Mouse (Mus musculus) liver, postnatal 0 days (tissue): ENCODE data around the gene Prkag2. TPM values are rescaled to one million over a fixed set of nuclear protein-coding genes. Genes with fewer than 3 reads are reported as not detected.
"Not testable (repeated sequence)": the region's sequence is repeated elsewhere in the genome, so short reads cannot be mapped to it uniquely, and the experiment has no call there.

Experiments used
- ATAC-seq: fragments of 200-750 bp; cut with Nextera tagmentation; 2 replicates; pipeline ENCODE4 v1.8.0; 2017; ENCODE audit warnings: mild to moderate bottlenecking, moderate library complexity
- DNase-seq: peaks from one replicate; pipeline ENCODE4 v3.0.0-alpha.2; 2016
- H3K27ac ChIP-seq: fragments of 300-500 bp; sonication (generic); 2 replicates; pipeline ENCODE4 v1.5.1; 2014; ENCODE audit warnings: antibody characterized with exemption, moderate library complexity, mild to moderate bottlenecking, low read depth
- H3K27me3 ChIP-seq: fragments of 300-500 bp; sonication (generic); 2 replicates; pipeline ENCODE4 v1.6.1; 2014; ENCODE audit warnings: low read length, control low read depth, mixed read lengths; ENCODE audit not compliant: insufficient read depth
- H3K36me3 ChIP-seq: fragments of 300-500 bp; sonication (generic); replicated peaks from 2 replicates; pipeline ENCODE4 v1.6.1; 2014; ENCODE audit warnings: mild to moderate bottlenecking, control low read depth, low read length, moderate library complexity, mixed read lengths; ENCODE audit not compliant: insufficient read depth
- H3K4me1 ChIP-seq: fragments of 300-500 bp; sonication (generic); 2 replicates; pipeline ENCODE4 v1.6.1; 2014; ENCODE audit warnings: antibody characterized with exemption, mild to moderate bottlenecking, control low read depth; ENCODE audit not compliant: insufficient read depth
- H3K4me2 ChIP-seq: fragments of 300-500 bp; sonication (generic); 2 replicates; pipeline ENCODE4 v1.6.1; 2014; ENCODE audit warnings: low read depth, mild to moderate bottlenecking, low read length, moderate library complexity, mixed read lengths
- H3K4me3 ChIP-seq: fragments of 300-500 bp; sonication (generic); 2 replicates; pipeline ENCODE4 v1.5.1; 2014; ENCODE audit warnings: low read depth, low read length
- H3K9ac ChIP-seq: fragments of 300-500 bp; sonication (generic); replicated peaks from 2 replicates; pipeline ENCODE4 v1.6.1; 2014; ENCODE audit warnings: mild to moderate bottlenecking, moderate library complexity
- H3K9me3 ChIP-seq: fragments of 300-500 bp; sonication (generic); 2 replicates; pipeline ENCODE4 v1.6.1; 2016; ENCODE audit warnings: mild to moderate bottlenecking, control low read depth, low read length, mixed read lengths
- CTCF ChIP-seq: sonication (generic); IDR thresholded peaks from 2 replicates; pipeline ENCODE4 v1.5.1; 2016; ENCODE audit warnings: antibody characterized with exemption, low read depth
- EP300 ChIP-seq: IDR thresholded peaks from 2 replicates; pipeline ENCODE4 v1.6.1; 2016; ENCODE audit warnings: antibody characterized with exemption, low read depth, mild to moderate bottlenecking
- WGBS: fragments of 180-500 bp; shearing (Covaris S2); extraction: QIAGEN DNeasy Blood & Tissue Kit; methylation state at CpG from one replicate; pipeline ENCODE4 v1.1.7; 2014; ENCODE audit not compliant: insufficient replicate concordance; 5-methylcytosine and 5-hydroxymethylcytosine counted together
- polyA plus RNA-seq: library from polyadenylated mRNA; unstranded; fragments of >200 nt; fragmentation: Nextera tagmentation; extraction: Ambion mirVana; gene quantifications from 2 replicates; pipeline ENCODE4 v1.2.1, GENCODE M21; 2015

The Prkag2 gene
- polyA plus RNA-seq, 1 experiment from 2014 or later = 6.8 TPM

- no peak overlapping the region for H3K27ac ChIP-seq
- DNase-seq (peak; percentile 52), ATAC-seq (peak; percentile 20; the same call in 1 of the 2 replicates)
- 32% methylated on average over 16 of the region's 16 CpGs for WGBS
- H3K4me2 ChIP-seq = peak overlapping the region; percentile 19; the same call in 1 of the 2 replicates
- no peak overlapping the region for H3K9ac ChIP-seq
- H3K4me3 ChIP-seq = no peak overlapping the region
- no peak for TF ChIP-seq EP300
- H3K27me3 ChIP-seq = no peaks in the 10 kb centered on the region
- no peaks in the 10 kb centered on the region for H3K36me3 ChIP-seq
- no peaks in the 10 kb centered on the region for H3K9me3 ChIP-seq
- peaks cover 25% of the 10 kb centered on the region for H3K4me1 ChIP-seq
Observed at GRCm38 (mm10) chr5:25081545-25081944, 18.9 kb downstream of the Prkag2 start.

GRCm38 (mm10) chr5:25080994-25081393, 19.4 kb downstream of the Prkag2 start:
- H3K36me3 ChIP-seq = no peaks in the 10 kb centered on the region

GRCm38 (mm10) chr5:25080438-25080945, 19.9 kb downstream of the Prkag2 start:
- Histone ChIP-seq H3K4me1 (peaks cover 17% of the 10 kb centered on the region), H3K4me3 (no peak overlapping the region), H3K27me3 (no peaks in the 10 kb centered on the region), H3K4me2 (no peak overlapping the region), H3K9ac (no peak overlapping the region), H3K27ac (no peak overlapping the region), H3K9me3 (no peaks in the 10 kb centered on the region), H3K36me3 (no peaks in the 10 kb centered on the region)
- WGBS = 84% methylated on average over 9 of the region's 9 CpGs
- no peak for TF ChIP-seq CTCF
- TF ChIP-seq EP300 = no peak
- ATAC-seq (no peak), DNase-seq (no peak)

More at GRCm38 (mm10) chr5:25080994-25081393, 19.4 kb downstream of the Prkag2 start:
- no peak for ATAC-seq
- Histone ChIP-seq H3K4me2 (peak overlapping the region; percentile 19; the same call in 1 of the 2 replicates), H3K4me3 (no peak overlapping the region), H3K27me3 (no peaks in the 10 kb centered on the region), H3K9ac (no peak overlapping the region), H3K9me3 (no peaks in the 10 kb centered on the region), H3K4me1 (peaks cover 22% of the 10 kb centered on the region), H3K27ac (no peak overlapping the region)
- DNase-seq = no peak
- TF ChIP-seq CTCF = no peak
- TF ChIP-seq EP300 = no peak
- 56% methylated on average over 3 of the region's 3 CpGs for WGBS

GRCm38 (mm10) chr5:25079766-25080265, 20.6 kb downstream of the Prkag2 start:
- H3K4me2 ChIP-seq = no peak overlapping the region
- ATAC-seq = no peak
- H3K27ac ChIP-seq = no peak overlapping the region
- H3K9ac ChIP-seq = no peak overlapping the region
- no peaks in the 10 kb centered on the region for H3K36me3 ChIP-seq
- H3K4me3 ChIP-seq = no peak overlapping the region
- no peaks in the 10 kb centered on the region for H3K27me3 ChIP-seq
- DNase-seq = no peak
- WGBS = 77% methylated on average over 9 of the region's 9 CpGs
- H3K9me3 ChIP-seq = no peaks in the 10 kb centered on the region
- TF ChIP-seq CTCF = no peak
- TF ChIP-seq EP300 = no peak
- H3K4me1 ChIP-seq = peaks cover 13% of the 10 kb centered on the region

GRCm38 (mm10) chr5:25077873-25078651, 22.4 kb downstream of the Prkag2 start:
- Histone ChIP-seq H3K9me3 (no peaks in the 10 kb centered on the region), H3K4me3 (no peak overlapping the region), H3K27ac (no peak overlapping the region), H3K27me3 (no peaks in the 10 kb centered on the region), H3K4me1 (peaks cover 13% of the 10 kb centered on the region), H3K36me3 (no peaks in the 10 kb centered on the region), H3K9ac (no peak overlapping the region), H3K4me2 (no peak overlapping the region)
- ATAC-seq (no peak), DNase-seq (no peak)
- 74% methylated on average over 8 of the region's 8 CpGs for WGBS
- TF ChIP-seq CTCF (no peak), EP300 (no peak)

GRCm38 (mm10) chr5:25077258-25077657, 23.2 kb downstream of the Prkag2 start:
- not testable (repeated sequence) for DNase-seq, H3K27me3 ChIP-seq, ATAC-seq, H3K36me3 ChIP-seq, H3K4me3 ChIP-seq, H3K4me2 ChIP-seq, H3K27ac ChIP-seq, H3K9ac ChIP-seq, H3K9me3 ChIP-seq
- WGBS = 84% methylated on average over 13 of the region's 13 CpGs
- H3K4me1 ChIP-seq = peaks cover 14% of the 10 kb centered on the region
